Mouse (Mus musculus) lung, embryonic 14.5 days (tissue): Measurements from ENCODE around the gene Fam83f. TPM values are rescaled to one million over a fixed set of nuclear protein-coding genes. Genes with fewer than 3 reads are reported as not detected.

Experiments used
- ATAC-seq: fragments of 200-750 bp; cut with Nextera tagmentation; 2 replicates; pipeline ENCODE4 v1.8.0; 2017; ENCODE audit warnings: mild to moderate bottlenecking, moderate TSS enrichment, moderate library complexity; ENCODE audit not compliant: insufficient read depth
- DNase-seq: peaks from one replicate; pipeline ENCODE4 v3.0.0-alpha.2; 2015
- H3K27ac ChIP-seq: fragments of 300-500 bp; sonication (generic); 2 replicates; pipeline ENCODE4 v1.5.1; 2014; ENCODE audit warnings: low read depth, mild to moderate bottlenecking, moderate library complexity
- H3K27me3 ChIP-seq: fragments of 300-500 bp; sonication (generic); 2 replicates; pipeline ENCODE4 v1.6.1; 2014; ENCODE audit warnings: low read length, control low read depth; ENCODE audit not compliant: insufficient read depth
- H3K36me3 ChIP-seq: fragments of 300-500 bp; sonication (generic); 2 replicates; pipeline ENCODE4 v1.6.1; 2014; ENCODE audit warnings: control low read depth; ENCODE audit not compliant: insufficient read depth
- H3K4me1 ChIP-seq: fragments of 300-500 bp; sonication (generic); 2 replicates; pipeline ENCODE4 v1.6.1; 2014; ENCODE audit warnings: antibody characterized with exemption, control low read depth; ENCODE audit not compliant: insufficient read depth
- H3K4me2 ChIP-seq: fragments of 300-500 bp; sonication (generic); 2 replicates; pipeline ENCODE4 v1.6.1; 2014; ENCODE audit warnings: mild to moderate bottlenecking
- H3K4me3 ChIP-seq: fragments of 300-500 bp; sonication (generic); 2 replicates; pipeline ENCODE4 v1.5.1; 2014; ENCODE audit warnings: low read depth, low read length
- H3K9ac ChIP-seq: fragments of 300-500 bp; sonication (generic); 2 replicates; pipeline ENCODE4 v1.6.1; 2014
- H3K9me3 ChIP-seq: fragments of 300-500 bp; sonication (generic); 2 replicates; pipeline ENCODE4 v1.6.1; 2016; ENCODE audit warnings: low read depth, low read length, control low read depth
- CTCF ChIP-seq: IDR thresholded peaks from 2 replicates; pipeline ENCODE4 v1.5.1; 2016; ENCODE audit warnings: antibody characterized with exemption, low read depth
- WGBS: fragments of 180-500 bp; shearing (Covaris S2); extraction: QIAGEN DNeasy Blood & Tissue Kit; methylation state at CpG from one replicate; pipeline ENCODE4 v1.1.7; 2014; 5-methylcytosine and 5-hydroxymethylcytosine counted together
- polyA plus RNA-seq: library from polyadenylated mRNA; unstranded; fragments of >200 nt; fragmentation: Nextera tagmentation; extraction: Ambion mirVana; gene quantifications from 2 replicates; pipeline ENCODE4 v1.2.1, GENCODE M21; 2014

Fam83f gene
- polyA plus RNA-seq, 1 experiment from 2014 or later = 0.76 TPM

- 33% methylated on average over 6 of the region's 6 CpGs for WGBS
- ATAC-seq = no peak
- DNase-seq = peak; percentile 88
- Histone ChIP-seq H3K36me3 (no peaks in the 10 kb centered on the region), H3K4me2 (peak overlapping the region; percentile 7; the same call in 1 of the 2 replicates), H3K4me3 (no peak overlapping the region), H3K9ac (no peak overlapping the region), H3K27me3 (no peaks in the 10 kb centered on the region), H3K27ac (no peak overlapping the region), H3K4me1 (0 out of 2 replicates have a peak, but pooled peaks cover 24% of the 10 kb centered on the region), H3K9me3 (no peaks in the 10 kb centered on the region)
- TF ChIP-seq CTCF = peak; percentile 29; the same call in 1 of the 2 replicates
These were observed 37.9 kb downstream of the Fam83f start for GRCm38 (mm10) chr15:80709593-80709992.

DNA sequence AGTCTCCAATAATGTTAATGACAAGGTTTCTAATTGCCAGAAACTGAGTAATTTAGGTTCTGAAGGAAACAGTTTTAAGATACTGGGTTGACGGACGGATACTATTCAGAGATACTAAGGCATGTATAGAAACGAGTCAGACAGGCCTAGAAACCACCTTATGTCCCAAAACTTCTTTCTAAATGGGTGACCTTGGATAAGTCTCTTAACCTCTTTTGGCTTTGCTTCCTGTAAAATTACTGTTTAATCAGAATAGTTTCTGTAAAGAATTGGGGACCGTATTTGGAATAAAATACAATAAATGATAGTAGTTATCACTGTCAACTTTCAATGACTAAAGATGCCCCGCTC, 38.6 kb downstream of the Fam83f start:
- peak overlapping the region; percentile 98 for H3K4me3 ChIP-seq
- peak overlapping the region; percentile 62 for H3K4me2 ChIP-seq
- no peaks in the 10 kb centered on the region for H3K27me3 ChIP-seq
- H3K36me3 ChIP-seq = no peaks in the 10 kb centered on the region
- H3K4me1 ChIP-seq = 0 out of 2 replicates have a peak, but pooled peaks cover 24% of the 10 kb centered on the region
- no peak for ATAC-seq
- peak overlapping the region; percentile 58 for H3K27ac ChIP-seq
- 11% methylated on average over 5 of the region's 5 CpGs for WGBS
- no peak for TF ChIP-seq CTCF
- no peak overlapping the region for H3K9ac ChIP-seq
- H3K9me3 ChIP-seq = no peaks in the 10 kb centered on the region
- DNase-seq = no peak

DNA sequence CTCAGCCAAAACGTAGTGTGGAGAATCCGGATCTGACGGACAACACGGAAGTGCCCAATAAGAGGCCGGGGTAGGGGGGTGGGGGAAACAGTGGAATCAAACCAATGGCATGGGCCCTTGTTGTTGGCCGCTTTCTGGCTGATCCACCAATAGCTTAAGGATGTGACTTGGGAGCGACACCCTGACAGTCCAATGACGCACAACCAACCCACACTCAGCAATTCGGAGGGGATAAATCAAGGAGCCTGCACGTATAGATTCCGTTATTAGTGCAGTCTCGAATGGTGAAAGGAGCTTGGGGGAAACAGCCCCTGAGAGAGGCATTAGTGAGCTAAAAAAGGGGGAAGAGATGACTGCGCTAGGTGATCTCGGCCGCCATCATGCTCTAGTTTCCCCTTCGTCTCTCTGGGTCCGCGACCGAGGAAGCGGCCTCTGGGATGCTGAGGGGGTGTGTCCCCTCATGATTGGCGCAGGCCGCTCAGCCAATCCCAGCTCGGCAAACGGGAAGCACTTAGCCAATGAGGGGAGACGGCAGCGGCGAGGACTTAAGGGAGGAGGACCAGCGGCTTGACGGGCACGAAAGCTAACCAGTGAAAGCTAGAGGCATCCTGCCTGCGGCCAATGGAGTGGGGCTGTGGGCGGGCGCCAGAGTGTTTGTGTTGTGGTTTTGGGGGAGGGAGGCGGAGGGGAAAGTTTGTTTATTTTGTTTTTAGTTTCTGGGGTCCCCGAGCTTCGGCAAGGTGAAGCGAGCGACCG, 39.1 kb downstream of the Fam83f start, which contains the start of gene Tnrc6b:
Tnrc6b (plus strand) TSS at position 706 of the 756 bp plus-strand sequence.
- H3K27ac ChIP-seq = peak within 1 kb of the TSS; percentile 93
- H3K9ac ChIP-seq = peak within 1 kb of the TSS; percentile 85
- no peaks in the 10 kb centered on the region for H3K27me3 ChIP-seq
- no peak for TF ChIP-seq CTCF
- ATAC-seq (peak; percentile 93), DNase-seq (peak; percentile 99)
- no peaks in the 10 kb centered on the region for H3K9me3 ChIP-seq
- H3K4me3 ChIP-seq = peak within 1 kb of the TSS; percentile 98
- H3K4me1 ChIP-seq = 0 out of 2 replicates have a peak, but pooled peaks cover 22% of the 10 kb centered on the region
- WGBS = under 1% methylated on average over 39 of the region's 39 CpGs
- peak within 1 kb of the TSS; percentile 92 for H3K4me2 ChIP-seq
- H3K36me3 ChIP-seq = no peaks in the 10 kb centered on the region

- Histone ChIP-seq H3K9ac (peak overlapping the region; percentile 85), H3K36me3 (no peaks in the 10 kb centered on the region), H3K4me1 (0 out of 2 replicates have a peak, but pooled peaks cover 16% of the 10 kb centered on the region), H3K27ac (peak overlapping the region; percentile 79), H3K9me3 (no peaks in the 10 kb centered on the region), H3K4me3 (peak overlapping the region; percentile 98), H3K27me3 (no peaks in the 10 kb centered on the region), H3K4me2 (peak overlapping the region; percentile 92)
- DNase-seq = peak; percentile 67
- TF ChIP-seq CTCF = no peak
- WGBS = under 1% methylated on average over 103 of the region's 106 CpGs
- ATAC-seq = peak; percentile 38
These were observed 39.9 kb downstream of the Fam83f start for GRCm38 (mm10) chr15:80711401-80712151.

DNA sequence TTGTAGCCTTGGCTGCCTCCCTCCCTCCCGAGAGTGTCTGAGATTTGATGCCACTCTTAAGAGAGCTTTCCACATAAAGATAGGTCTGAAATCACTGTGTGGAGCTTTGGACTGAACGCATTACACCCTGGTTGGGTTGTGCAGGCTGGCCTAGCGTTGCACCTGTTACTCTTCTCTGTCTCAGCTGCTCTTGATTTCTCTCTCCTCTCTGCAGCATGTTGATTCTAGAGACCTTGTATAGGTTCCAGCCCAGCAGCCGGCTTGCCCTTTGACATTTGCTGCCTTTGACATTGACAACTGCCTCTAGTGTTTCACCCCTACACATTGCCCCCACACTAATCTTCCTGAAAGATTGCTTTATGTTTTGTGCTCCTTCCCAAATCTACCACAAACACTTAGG, 42.7 kb downstream of the Fam83f start:
- WGBS = 73% methylated on average over 4 of the region's 4 CpGs

DNA sequence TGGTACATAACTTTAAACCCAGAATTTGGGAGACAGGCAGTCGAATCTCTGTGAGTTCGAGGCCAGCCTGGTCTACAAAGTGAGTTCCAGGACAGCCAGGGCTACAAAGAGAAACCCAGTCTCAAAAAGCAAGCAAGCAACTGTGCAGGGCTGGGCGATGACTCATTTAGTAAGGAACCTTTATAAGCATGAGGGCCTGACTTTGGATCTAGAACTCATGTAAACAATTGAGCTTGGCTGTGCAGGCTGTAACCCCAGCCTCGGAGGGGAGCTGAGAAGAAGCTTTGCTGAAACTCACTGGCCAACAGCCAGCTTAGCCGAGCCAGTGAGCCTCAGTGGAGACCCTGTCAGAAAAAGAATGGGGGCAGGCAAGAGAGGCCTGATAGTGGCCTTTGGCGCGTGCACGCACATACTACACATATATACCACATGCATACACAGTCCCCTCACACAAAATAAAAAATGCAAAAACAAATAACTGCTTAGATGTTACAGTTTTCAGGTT, 45.0 kb downstream of the Fam83f start:
- ATAC-seq (no peak), DNase-seq (peak; percentile 33)
- H3K36me3 ChIP-seq = no peaks in the 10 kb centered on the region
- H3K4me3 ChIP-seq = no peak overlapping the region
- H3K4me1 ChIP-seq = no peaks in the 10 kb centered on the region; the same call in 1 of the 2 replicates
- TF ChIP-seq CTCF = no peak
- no peak overlapping the region for H3K9ac ChIP-seq
- H3K4me2 ChIP-seq = no peak overlapping the region
- H3K27me3 ChIP-seq = no peaks in the 10 kb centered on the region
- no peaks in the 10 kb centered on the region for H3K9me3 ChIP-seq
- H3K27ac ChIP-seq = no peak overlapping the region
- WGBS = 75% methylated on average over 8 of the region's 8 CpGs

More for the DNA sequence above, 42.7 kb downstream of the Fam83f start:
- 0 out of 2 replicates have a peak, but pooled peaks cover 2% of the 10 kb centered on the region for H3K4me1 ChIP-seq
- H3K9me3 ChIP-seq = no peaks in the 10 kb centered on the region
- H3K27me3 ChIP-seq = no peaks in the 10 kb centered on the region
- no peak for TF ChIP-seq CTCF
- H3K9ac ChIP-seq = no peak overlapping the region
- no peak overlapping the region for H3K4me2 ChIP-seq
- H3K27ac ChIP-seq = no peak overlapping the region
- no peak overlapping the region for H3K4me3 ChIP-seq
- ATAC-seq (no peak), DNase-seq (no peak)
- no peaks in the 10 kb centered on the region for H3K36me3 ChIP-seq

GRCm38 (mm10) chr15:80717431-80717830, 45.8 kb downstream of the Fam83f start:
- H3K9ac ChIP-seq = no peak overlapping the region
- H3K36me3 ChIP-seq = no peaks in the 10 kb centered on the region
- H3K27me3 ChIP-seq = no peaks in the 10 kb centered on the region
- no peaks in the 10 kb centered on the region for H3K9me3 ChIP-seq
- H3K4me2 ChIP-seq = no peak overlapping the region
- H3K4me1 ChIP-seq = no peaks in the 10 kb centered on the region; the same call in 1 of the 2 replicates
- WGBS = 44% methylated on average over 1 of the region's 1 CpGs
- peak; percentile 25 for DNase-seq
- no peak for ATAC-seq
- TF ChIP-seq CTCF = no peak
- H3K27ac ChIP-seq = no peak overlapping the region
- no peak overlapping the region for H3K4me3 ChIP-seq
